Mouse (Mus musculus) kidney, postnatal 14 days (tissue): ENCODE results near the gene Glipr2.

Experiments
- DNase-seq: peaks from one replicate; pipeline ENCODE4 v3.0.0; 2022; ENCODE audit warnings: mixed read lengths

Glipr2 gene

GRCm38 (mm10) chr4:43970393-43971330 is 13.5 kb downstream of the Glipr2 start:
- DNase-seq: no peak

GRCm38 (mm10) chr4:43971541-43972136 is 14.4 kb downstream of the Glipr2 start:
- DNase-seq: no peak

GRCm38 (mm10) chr4:43972137-43972591 is 15.0 kb downstream of the Glipr2 start:
- peak; percentile 66 for DNase-seq

- DNase-seq: peak; percentile 42
Observed at GRCm38 (mm10) chr4:43973526-43973981, 16.4 kb downstream of the Glipr2 start.

- DNase-seq: no peak
Observed at GRCm38 (mm10) chr4:43974914-43975616, 17.9 kb downstream of the Glipr2 start.

DNA sequence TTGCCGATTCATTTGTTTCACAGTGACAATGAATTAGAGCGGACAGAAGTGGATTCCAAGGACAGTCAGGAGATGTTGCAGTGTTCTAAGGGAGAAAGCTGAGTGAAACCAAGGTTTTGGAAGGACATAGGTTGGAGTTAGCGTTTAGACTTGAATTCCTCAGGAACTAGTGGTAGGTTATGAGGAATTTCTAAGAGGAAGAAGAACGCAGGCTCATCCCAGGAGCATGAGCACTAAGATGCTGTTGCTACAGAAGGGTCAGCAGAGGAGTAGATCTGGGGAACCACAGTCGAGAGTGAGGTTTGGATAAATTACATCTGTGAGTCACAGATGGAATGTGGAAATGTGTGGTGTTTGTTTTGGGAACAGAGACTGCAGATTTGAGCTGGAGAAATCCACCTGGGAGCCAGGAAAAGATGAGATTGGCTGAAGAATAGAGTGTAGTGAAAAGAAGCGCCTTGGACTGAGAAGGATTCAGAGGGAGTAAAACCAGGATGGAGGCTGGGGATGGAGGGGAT is 19.1 kb downstream of the Glipr2 start:
- DNase-seq: no peak

GRCm38 (mm10) chr4:43978521-43979443 is 21.6 kb downstream of the Glipr2 start:
- DNase-seq: peak; percentile 77

DNA sequence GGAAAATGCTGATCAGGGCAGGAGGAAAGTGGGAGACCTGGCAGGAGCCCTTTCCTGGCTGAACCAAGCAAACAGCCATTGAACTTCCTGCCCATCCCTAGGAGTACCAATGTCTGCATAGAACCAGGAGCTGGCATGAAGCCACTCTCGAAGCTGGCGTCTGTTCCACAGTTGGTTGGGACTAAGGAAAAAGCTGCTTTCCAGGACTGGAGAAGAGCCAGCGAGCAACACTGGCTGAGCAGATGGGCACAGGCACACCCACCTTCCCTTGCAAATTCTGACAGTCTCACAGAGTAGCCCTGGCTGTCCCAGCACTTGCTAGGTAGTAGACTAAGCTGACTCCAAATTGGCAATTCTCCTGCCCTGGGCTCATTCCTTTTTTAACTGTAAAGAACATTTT is 22.5 kb downstream of the Glipr2 start:
- peak; percentile 67 for DNase-seq

- DNase-seq: no peak
Observed at GRCm38 (mm10) chr4:43980236-43980635, 23.0 kb downstream of the Glipr2 start.

DNA sequence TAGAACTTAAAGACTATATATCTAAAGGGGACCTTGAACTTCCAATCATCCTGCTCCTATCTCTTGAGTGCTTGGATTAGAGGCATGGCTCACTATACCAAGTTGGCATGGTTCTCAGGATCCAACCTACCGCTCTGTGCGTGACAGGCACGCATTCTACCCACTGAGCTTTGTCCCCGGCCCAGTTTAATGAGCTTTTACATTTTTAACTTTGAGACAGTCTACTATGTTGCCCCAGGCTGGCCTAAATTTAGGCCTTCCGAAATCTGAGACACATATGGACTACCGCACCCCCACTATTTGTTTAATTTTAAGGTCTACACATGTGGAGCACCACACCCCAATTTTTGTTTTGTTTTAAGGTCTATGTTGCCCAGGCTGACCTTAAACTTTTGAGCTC is 23.6 kb downstream of the Glipr2 start:
- DNase-seq: no peak

GRCm38 (mm10) chr4:43981251-43981650 is 24.1 kb downstream of the Glipr2 start:
- no peak for DNase-seq

DNA sequence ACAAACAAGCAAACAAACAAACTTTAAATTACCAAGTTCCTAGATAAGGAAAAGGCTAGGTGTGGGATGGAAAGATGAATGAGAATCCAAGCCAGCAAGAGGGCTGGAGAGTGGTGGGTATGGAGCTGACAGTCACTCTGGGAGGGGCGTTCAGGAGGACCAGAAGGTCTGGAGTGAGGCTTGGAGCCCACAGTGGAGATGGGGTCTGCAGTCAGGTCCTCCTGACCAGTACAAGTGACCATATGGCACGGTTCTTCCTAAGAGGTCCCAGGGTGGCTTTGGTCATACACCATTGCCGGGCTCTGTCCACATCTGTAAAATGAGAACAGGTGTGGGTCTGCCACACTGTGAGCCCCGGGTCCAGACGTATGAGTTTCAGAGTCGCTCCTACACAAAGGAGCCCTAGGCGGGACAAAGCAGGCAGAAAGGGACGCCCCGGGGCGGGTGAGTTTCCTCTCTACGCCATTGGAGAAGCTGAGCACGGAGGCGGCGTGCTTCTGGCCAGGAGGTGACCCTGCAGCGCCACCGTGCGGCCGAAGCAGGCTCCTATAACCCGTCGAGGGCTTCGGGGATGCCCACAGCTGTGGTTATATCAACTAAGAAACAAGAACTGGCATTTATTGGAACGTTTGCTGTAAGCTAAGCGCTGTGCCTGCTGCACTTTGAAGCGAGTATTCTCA is 25.0 kb downstream of the Glipr2 start:
- peak; percentile 95 for DNase-seq

DNA sequence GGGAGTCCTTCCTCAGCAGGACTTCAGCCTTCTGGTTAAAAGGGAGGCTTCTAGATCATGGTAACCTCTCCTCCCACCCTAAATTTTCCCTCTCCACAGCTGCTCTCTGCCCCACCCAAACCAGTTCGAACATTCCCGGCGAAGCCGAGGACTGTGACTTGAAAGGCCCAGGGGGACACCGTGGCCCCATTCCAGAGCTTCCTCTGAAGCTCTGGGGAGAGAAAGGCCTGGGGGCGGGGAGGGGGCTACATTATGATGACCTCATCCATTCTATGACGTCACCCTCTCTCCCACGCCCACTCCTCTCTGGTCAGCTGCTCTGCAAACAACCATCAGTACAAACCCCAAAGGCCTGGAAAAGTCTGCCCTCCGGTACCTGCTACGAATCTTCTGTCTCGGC is 26.0 kb downstream of the Glipr2 start, which contains the start of gene Ccin:
Ccin (plus strand) TSS at position 303 of the 400 bp plus-strand sequence.
- no peak for DNase-seq

- no peak for DNase-seq
Observed at GRCm38 (mm10) chr4:43983756-43984155, 26.6 kb downstream of the Glipr2 start.

DNA sequence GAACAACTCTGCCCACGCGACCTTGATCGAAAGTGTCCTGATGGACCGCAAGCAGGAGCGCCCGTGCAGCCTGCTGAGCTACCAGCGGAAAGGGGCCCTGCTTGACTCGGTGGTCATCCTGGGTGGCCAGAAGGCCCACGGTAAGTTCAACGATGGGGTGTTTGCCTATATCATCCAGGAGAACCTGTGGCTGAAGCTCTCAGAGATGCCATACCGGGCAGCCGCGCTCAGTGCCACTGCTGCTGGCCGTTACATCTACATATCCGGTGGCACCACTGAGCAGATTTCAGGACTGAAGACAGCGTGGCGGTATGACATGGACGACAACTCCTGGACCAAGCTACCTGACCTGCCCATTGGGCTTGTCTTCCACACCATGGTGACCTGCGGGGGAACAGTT is 27.1 kb downstream of the Glipr2 start:
- DNase-seq: no peak

DNA sequence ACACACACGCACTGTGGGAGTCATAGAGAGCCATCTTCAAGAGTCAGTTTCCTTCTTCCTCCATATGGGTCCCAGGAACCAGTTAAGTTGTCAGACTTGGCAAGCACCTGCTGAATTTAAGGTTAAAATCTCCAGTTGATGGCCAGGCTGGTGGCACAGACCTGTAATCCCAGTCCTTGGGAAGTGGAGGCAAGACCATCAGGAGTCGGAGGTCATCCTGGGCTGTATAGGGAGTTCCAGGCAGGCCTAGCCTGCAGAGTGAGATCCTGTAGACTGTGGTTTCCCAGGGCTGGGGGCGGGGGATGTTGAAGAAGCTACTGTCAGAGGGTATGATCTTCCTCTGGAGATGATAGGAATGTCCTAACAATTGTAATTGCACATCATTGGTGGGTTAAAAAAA is 31.8 kb downstream of the Glipr2 start:
- DNase-seq: no peak

GRCm38 (mm10) chr4:43993072-43993471 is 35.9 kb downstream of the Glipr2 start:
- DNase-seq: no peak

GRCm38 (mm10) chr4:43994342-43994741 is 37.1 kb downstream of the Glipr2 start:
- no peak for DNase-seq

DNA sequence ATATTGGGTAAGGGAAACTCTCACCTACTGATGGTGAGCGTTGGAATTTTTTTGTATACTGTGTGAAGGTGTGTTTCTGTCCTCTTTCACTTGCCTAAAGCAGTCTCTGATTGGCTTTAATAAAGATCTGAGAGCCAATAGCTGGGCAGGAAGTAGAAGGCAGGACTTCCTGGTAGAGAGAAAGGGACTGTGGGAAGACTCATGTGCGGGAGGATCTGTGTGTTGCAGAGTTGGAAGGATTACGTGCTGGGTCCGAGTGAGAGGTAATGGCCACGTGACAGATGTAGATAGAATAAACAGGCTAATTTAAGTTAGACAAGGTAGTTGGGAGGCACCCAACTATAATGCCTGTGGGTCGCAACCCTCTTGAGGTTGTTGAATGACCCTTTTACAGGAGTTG is 46.4 kb downstream of the Glipr2 start:
- DNase-seq: no peak

GRCm38 (mm10) chr4:44004126-44004525 is 46.9 kb downstream of the Glipr2 start, which contains the start of gene Clta:
Gene Clta (plus strand): TSS chr4:44004452.
- no peak for DNase-seq
